Mouse (Mus musculus) midbrain, embryonic 10.5 days (tissue): ENCODE results near the gene Ces2a. TPM values are rescaled to one million over a fixed set of nuclear protein-coding genes. Genes with fewer than 3 reads are reported as not detected.

Experiments used
- DNase-seq: peaks from one replicate; pipeline ENCODE4 v3.0.0-alpha.2; 2017; ENCODE audit warnings: low spot score
- H3K27ac ChIP-seq: fragments of 300-500 bp; sonication (generic); replicated peaks from 2 replicates; pipeline ENCODE4 v1.5.1; 2016; ENCODE audit warnings: mild to moderate bottlenecking
- H3K27me3 ChIP-seq: fragments of 300-500 bp; sonication (generic); 2 replicates; pipeline ENCODE4 v1.6.1; 2016; ENCODE audit warnings: low read depth, mild to moderate bottlenecking; ENCODE audit not compliant: poor library complexity, severe bottlenecking
- H3K36me3 ChIP-seq: fragments of 300-500 bp; sonication (generic); 2 replicates; pipeline ENCODE4 v1.6.1; 2016; ENCODE audit warnings: mild to moderate bottlenecking, moderate library complexity
- H3K4me1 ChIP-seq: fragments of 300-500 bp; sonication (generic); 2 replicates; pipeline ENCODE4 v1.6.1; 2016
- H3K4me3 ChIP-seq: fragments of 300-500 bp; sonication (generic); 2 replicates; pipeline ENCODE4 v1.5.1; 2016; ENCODE audit warnings: mild to moderate bottlenecking, moderate library complexity
- H3K9me3 ChIP-seq: fragments of 300-500 bp; sonication (generic); replicated peaks from 2 replicates; pipeline ENCODE4 v1.6.1; 2016; ENCODE audit warnings: mild to moderate bottlenecking
- WGBS: fragments of 180-500 bp; shearing (Covaris S2); methylation state at CpG from one replicate; pipeline ENCODE4 v1.1.7; 2016; 5-methylcytosine and 5-hydroxymethylcytosine counted together
- polyA plus RNA-seq: library from polyadenylated mRNA; unstranded; fragments of >200 nt; fragmentation: Nextera tagmentation; extraction: Ambion mirVana; gene quantifications from 2 replicates; pipeline ENCODE4 v1.2.1, GENCODE M21; 2016

The Ces2a gene
- polyA plus RNA-seq, result not detected in 2 replicates

DNA sequence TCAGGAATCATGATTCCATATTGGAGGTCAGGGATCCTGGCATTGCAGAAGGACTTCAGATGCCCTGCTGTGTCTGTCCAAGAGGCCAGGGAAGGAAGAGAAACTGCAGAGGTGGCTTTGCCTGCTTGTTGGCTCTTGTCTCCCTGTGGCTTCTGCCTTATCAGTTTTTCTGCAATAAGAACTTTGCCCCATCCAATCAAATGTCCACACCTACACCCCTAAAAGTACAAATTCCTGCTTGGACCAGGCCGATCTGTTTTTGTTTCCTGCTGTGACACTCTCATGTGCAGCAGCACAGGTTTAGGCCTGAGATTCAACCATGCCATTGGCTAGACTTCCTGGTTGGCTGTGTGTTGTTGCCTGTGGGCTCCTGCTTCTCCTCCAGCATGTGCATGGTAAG is at the start of gene Ces2a:
Gene Ces2a, plus strand, starts transcription at position 251 of the 400 bp plus-strand sequence.
- WGBS, result 85% methylated on average over 1 of the region's 1 CpGs
- DNase-seq, result no peak
- Histone ChIP-seq H3K27me3 (no peaks in the 10 kb centered on the region), H3K4me3 (no peak within 1 kb of the TSS), H3K27ac (no peak within 1 kb of the TSS), H3K9me3 (no peaks in the 10 kb centered on the region), H3K4me1 (no peaks in the 10 kb centered on the region), H3K36me3 (no peaks in the 10 kb centered on the region)

GRCm38 (mm10) chr8:104688433-104688832 is 45.4 kb upstream of the Ces2a start:
- WGBS, result 88% methylated on average over 4 of the region's 4 CpGs
- no peak overlapping the region for H3K4me3 ChIP-seq

GRCm38 (mm10) chr8:104698556-104698955 is 35.2 kb upstream of the Ces2a start:
- no peaks in the 10 kb centered on the region for H3K9me3 ChIP-seq
- WGBS, result 97% methylated on average over 2 of the region's 2 CpGs
- DNase-seq, result no peak

More at GRCm38 (mm10) chr8:104688433-104688832, 45.4 kb upstream of the Ces2a start:
- Histone ChIP-seq H3K27ac (no peak overlapping the region), H3K9me3 (no peaks in the 10 kb centered on the region), H3K27me3 (no peaks in the 10 kb centered on the region), H3K36me3 (no peaks in the 10 kb centered on the region), H3K4me1 (no peaks in the 10 kb centered on the region)
- DNase-seq, result no peak

GRCm38 (mm10) chr8:104701900-104702299 is 31.9 kb upstream of the Ces2a start:
- H3K27ac ChIP-seq, result no peak overlapping the region
- H3K4me3 ChIP-seq, result no peak overlapping the region
- 86% methylated on average over 2 of the region's 2 CpGs for WGBS
- DNase-seq, result no peak
- H3K36me3 ChIP-seq, result no peaks in the 10 kb centered on the region
- no peaks in the 10 kb centered on the region for H3K27me3 ChIP-seq
- H3K4me1 ChIP-seq, result no peaks in the 10 kb centered on the region
- H3K9me3 ChIP-seq, result no peaks in the 10 kb centered on the region

More at GRCm38 (mm10) chr8:104698556-104698955, 35.2 kb upstream of the Ces2a start:
- Histone ChIP-seq H3K4me1 (no peaks in the 10 kb centered on the region), H3K36me3 (no peaks in the 10 kb centered on the region), H3K27me3 (no peaks in the 10 kb centered on the region), H3K27ac (no peak overlapping the region), H3K4me3 (no peak overlapping the region)

GRCm38 (mm10) chr8:104721166-104721565 is 12.6 kb upstream of the Ces2a start:
- Histone ChIP-seq H3K27me3 (no peaks in the 10 kb centered on the region), H3K9me3 (no peaks in the 10 kb centered on the region), H3K4me3 (no peak overlapping the region), H3K4me1 (no peaks in the 10 kb centered on the region), H3K36me3 (no peaks in the 10 kb centered on the region), H3K27ac (no peak overlapping the region)
- no peak for DNase-seq
- WGBS, result 85% methylated on average over 8 of the region's 8 CpGs

DNA sequence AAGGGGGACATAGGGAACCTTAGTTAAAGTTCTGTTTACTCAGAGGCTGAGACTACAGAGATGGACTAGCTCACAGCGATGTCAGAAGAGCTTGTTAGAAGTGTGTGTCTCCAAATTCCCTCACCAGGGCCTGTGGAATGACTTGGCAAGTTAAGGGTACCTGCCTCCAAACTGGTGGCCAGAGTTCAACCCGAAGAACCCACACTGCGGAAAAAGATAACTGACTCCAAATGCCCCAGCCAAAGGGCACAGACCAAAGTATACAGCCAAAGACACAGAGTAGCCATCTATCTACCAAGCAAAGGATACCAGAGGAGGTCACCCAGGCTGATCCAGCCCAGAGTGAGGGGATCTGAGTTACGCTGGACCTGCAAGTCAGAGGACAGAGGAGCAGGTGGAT is 2.4 kb upstream of the Ces2a start:
- WGBS, result 91% methylated on average over 4 of the region's 4 CpGs
- H3K9me3 ChIP-seq, result no peaks in the 10 kb centered on the region
- H3K4me1 ChIP-seq, result no peaks in the 10 kb centered on the region
- no peak overlapping the region for H3K27ac ChIP-seq
- DNase-seq, result no peak
- no peaks in the 10 kb centered on the region for H3K36me3 ChIP-seq
- H3K27me3 ChIP-seq, result no peaks in the 10 kb centered on the region
- H3K4me3 ChIP-seq, result no peak overlapping the region

GRCm38 (mm10) chr8:104731969-104732368 is 1.8 kb upstream of the Ces2a start:
- WGBS, result 66% methylated on average over 6 of the region's 6 CpGs
- Histone ChIP-seq H3K4me1 (no peaks in the 10 kb centered on the region), H3K36me3 (no peaks in the 10 kb centered on the region), H3K4me3 (no peak overlapping the region), H3K27me3 (no peaks in the 10 kb centered on the region), H3K27ac (no peak overlapping the region), H3K9me3 (no peaks in the 10 kb centered on the region)
- DNase-seq, result no peak

DNA sequence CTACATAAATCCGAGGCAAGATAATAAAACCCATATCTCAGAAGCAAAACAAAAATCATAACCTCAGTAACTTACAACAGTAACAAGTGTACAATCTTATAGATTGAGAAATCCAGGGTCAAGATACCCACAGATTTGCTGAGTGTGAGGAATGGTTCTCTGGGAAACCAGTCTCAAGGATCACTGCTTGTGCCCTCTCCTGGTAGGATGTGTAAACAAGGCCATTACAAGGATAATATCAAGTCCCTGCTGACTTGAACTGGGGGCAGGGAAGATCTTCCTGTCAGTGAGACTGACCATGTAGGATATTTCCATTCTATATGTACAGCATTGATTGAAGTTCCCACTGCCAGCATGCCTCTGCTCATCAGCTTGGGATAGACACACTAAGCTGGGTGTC is 8.2 kb downstream of the Ces2a start:
- Histone ChIP-seq H3K36me3 (no peaks in the 10 kb centered on the region), H3K4me3 (no peak overlapping the region), H3K27ac (no peak overlapping the region), H3K9me3 (no peaks in the 10 kb centered on the region), H3K4me1 (no peaks in the 10 kb centered on the region), H3K27me3 (no peaks in the 10 kb centered on the region)
- no peak for DNase-seq
- WGBS, result 79% methylated on average over 1 of the region's 1 CpGs

- Histone ChIP-seq H3K4me1 (no peaks in the 10 kb centered on the region), H3K27ac (no peak overlapping the region), H3K36me3 (no peaks in the 10 kb centered on the region), H3K9me3 (no peaks in the 10 kb centered on the region), H3K27me3 (no peaks in the 10 kb centered on the region), H3K4me3 (no peak overlapping the region)
- no peak for DNase-seq
- WGBS, result 79% methylated on average over 3 of the region's 3 CpGs
These were observed 9.6 kb downstream of the Ces2a start for GRCm38 (mm10) chr8:104743410-104743809.

DNA sequence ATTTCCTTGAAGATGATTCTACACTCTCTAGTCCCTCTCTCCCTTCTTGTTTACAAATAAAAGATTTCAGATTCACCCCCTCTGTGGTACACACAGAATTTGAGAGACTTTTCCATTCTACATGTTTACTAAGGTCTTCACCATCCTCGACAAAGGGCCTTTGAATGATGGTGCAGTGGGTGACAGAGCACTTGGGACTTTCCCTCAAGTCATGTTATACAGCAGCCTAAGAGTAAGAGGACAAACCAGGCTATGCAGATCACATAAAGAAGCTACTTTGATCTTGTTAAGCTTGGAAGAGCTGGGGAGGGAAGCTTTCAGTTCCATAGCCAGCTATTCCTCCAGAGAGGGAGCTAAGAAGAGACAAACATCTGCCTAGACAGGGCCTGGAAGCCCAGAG is 19.0 kb downstream of the Ces2a start:
- Histone ChIP-seq H3K4me1 (no peaks in the 10 kb centered on the region), H3K27me3 (no peaks in the 10 kb centered on the region), H3K9me3 (no peaks in the 10 kb centered on the region; the same call in 1 of the 2 replicates), H3K36me3 (no peaks in the 10 kb centered on the region), H3K4me3 (no peak overlapping the region), H3K27ac (no peak overlapping the region)
- DNase-seq, result no peak
- WGBS, result 65% methylated on average over 1 of the region's 1 CpGs

GRCm38 (mm10) chr8:104757621-104758020 is 23.8 kb downstream of the Ces2a start:
- Histone ChIP-seq H3K27me3 (no peaks in the 10 kb centered on the region), H3K4me3 (no peak overlapping the region), H3K9me3 (no peaks in the 10 kb centered on the region)

DNA sequence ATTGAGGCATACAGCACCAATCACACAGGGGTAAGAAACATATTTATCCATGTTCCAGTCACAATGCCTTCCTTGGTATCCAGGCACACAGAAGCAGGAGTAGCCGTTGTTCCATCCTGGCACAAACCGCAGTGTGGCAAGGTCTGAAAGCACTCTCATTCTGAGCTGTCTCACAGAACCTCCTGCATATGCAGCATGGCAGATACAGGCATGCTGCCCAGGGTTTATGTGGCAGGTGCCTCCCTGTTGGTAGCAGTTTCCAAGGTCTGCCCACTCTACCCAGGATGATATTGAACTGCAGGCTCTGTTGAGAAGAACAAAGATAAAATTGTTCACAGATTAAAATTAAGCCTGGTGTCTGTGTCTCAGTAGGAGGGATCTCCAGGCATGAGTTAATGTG is 24.4 kb downstream of the Ces2a start:
- no peaks in the 10 kb centered on the region for H3K27me3 ChIP-seq
- H3K9me3 ChIP-seq, result no peaks in the 10 kb centered on the region
- DNase-seq, result no peak
- no peaks in the 10 kb centered on the region for H3K36me3 ChIP-seq
- H3K4me3 ChIP-seq, result no peak overlapping the region
- H3K4me1 ChIP-seq, result no peaks in the 10 kb centered on the region
- H3K27ac ChIP-seq, result no peak overlapping the region
- WGBS, result 84% methylated on average over 2 of the region's 2 CpGs

More at GRCm38 (mm10) chr8:104757621-104758020, 23.8 kb downstream of the Ces2a start:
- no peaks in the 10 kb centered on the region for H3K36me3 ChIP-seq
- 79% methylated on average over 1 of the region's 1 CpGs for WGBS
- H3K4me1 ChIP-seq, result no peaks in the 10 kb centered on the region
- no peak overlapping the region for H3K27ac ChIP-seq
- DNase-seq, result no peak

GRCm38 (mm10) chr8:104761126-104761525 is 27.3 kb downstream of the Ces2a start:
- H3K27me3 ChIP-seq, result no peaks in the 10 kb centered on the region
- no peaks in the 10 kb centered on the region for H3K9me3 ChIP-seq
- H3K27ac ChIP-seq, result no peak overlapping the region
- no peaks in the 10 kb centered on the region for H3K4me1 ChIP-seq
- WGBS, result 85% methylated on average over 4 of the region's 4 CpGs
- DNase-seq, result no peak
- no peak overlapping the region for H3K4me3 ChIP-seq
- H3K36me3 ChIP-seq, result no peaks in the 10 kb centered on the region

GRCm38 (mm10) chr8:104766485-104766884 is 32.7 kb downstream of the Ces2a start:
- no peaks in the 10 kb centered on the region for H3K27me3 ChIP-seq
- no peak for DNase-seq
- no peaks in the 10 kb centered on the region for H3K4me1 ChIP-seq
- no peak overlapping the region for H3K27ac ChIP-seq
- WGBS, result 67% methylated on average over 4 of the region's 4 CpGs
- no peaks in the 10 kb centered on the region for H3K9me3 ChIP-seq
- no peaks in the 10 kb centered on the region for H3K36me3 ChIP-seq
- H3K4me3 ChIP-seq, result no peak overlapping the region
